Mouse (Mus musculus) embryonic facial prominence, embryonic 15.5 days (tissue): ENCODE measurements at regions not wholly inside any gene's neighbourhood (a gene's known extent, or its start where the extent isn't known, plus 50 kb on each side); places are given as distances from the start of the nearest gene placed in this dataset.
A peak's percentile ranks its signal among the peaks of the same experiment; 100 is the strongest.
"Not testable (repeated sequence)": the region's sequence is repeated elsewhere in the genome, so short reads cannot be mapped to it uniquely, and the experiment has no call there.

Experiments used
- ATAC-seq: fragments of 200-750 bp; cut with Nextera tagmentation; 2 replicates; pipeline ENCODE4 v1.8.0; 2017; ENCODE audit warnings: low read depth, moderate TSS enrichment; ENCODE audit not compliant: insufficient number of reproducible peaks, low FRiP score, low TSS enrichment
- H3K27ac ChIP-seq: fragments of 300-500 bp; sonication (generic); replicated peaks from 2 replicates; pipeline ENCODE4 v1.5.1; 2015; ENCODE audit warnings: mild to moderate bottlenecking, inconsistent platforms
- H3K27me3 ChIP-seq: fragments of 300-500 bp; sonication (generic); 2 replicates; pipeline ENCODE4 v1.6.1; 2015; ENCODE audit warnings: inconsistent platforms
- H3K36me3 ChIP-seq: fragments of 300-500 bp; sonication (generic); 2 replicates; pipeline ENCODE4 v1.6.1; 2015; ENCODE audit warnings: mild to moderate bottlenecking, inconsistent platforms
- H3K4me1 ChIP-seq: fragments of 300-500 bp; sonication (generic); 2 replicates; pipeline ENCODE4 v1.6.1; 2015; ENCODE audit warnings: inconsistent platforms
- H3K4me2 ChIP-seq: fragments of 300-500 bp; sonication (generic); replicated peaks from 2 replicates; pipeline ENCODE4 v1.6.1; 2015; ENCODE audit warnings: mild to moderate bottlenecking, inconsistent platforms
- H3K4me3 ChIP-seq: fragments of 300-500 bp; sonication (generic); replicated peaks from 2 replicates; pipeline ENCODE4 v1.5.1; 2015; ENCODE audit warnings: mild to moderate bottlenecking, inconsistent platforms
- H3K9ac ChIP-seq: fragments of 300-500 bp; sonication (generic); 2 replicates; pipeline ENCODE4 v1.6.1; 2015; ENCODE audit warnings: inconsistent platforms
- H3K9me3 ChIP-seq: fragments of 300-500 bp; sonication (generic); replicated peaks from 2 replicates; pipeline ENCODE4 v1.6.1; 2016; ENCODE audit warnings: inconsistent platforms
- whole genome bisulfite sequencing: fragments of 180-500 bp; shearing (Covaris S2); methylation state at CpG from one replicate; pipeline ENCODE4 v1.1.7; 2015; 5-methylcytosine and 5-hydroxymethylcytosine counted together

GRCm38 (mm10) chr16:89718921-89719320 lies 147.9 kb upstream of the Krtap11-1 start:
- H3K4me1 ChIP-seq: no peaks in the 10 kb centered on the region
- no peak for ATAC-seq
- no peak overlapping the region for H3K4me3 ChIP-seq
- no peaks in the 10 kb centered on the region for H3K36me3 ChIP-seq
- WGBS: 59% methylated on average over 3 of the region's 3 CpGs
- H3K27me3 ChIP-seq: no peaks in the 10 kb centered on the region
- no peak overlapping the region for H3K4me2 ChIP-seq
- no peaks in the 10 kb centered on the region for H3K9me3 ChIP-seq
- no peak overlapping the region for H3K27ac ChIP-seq
- H3K9ac ChIP-seq: no peak overlapping the region

GRCm38 (mm10) chr16:89715716-89716115 lies 144.7 kb upstream of the Krtap11-1 start:
- not testable (repeated sequence) for ATAC-seq, H3K27ac ChIP-seq, H3K9me3 ChIP-seq, H3K36me3 ChIP-seq, H3K4me1 ChIP-seq, H3K9ac ChIP-seq, H3K27me3 ChIP-seq, H3K4me3 ChIP-seq, H3K4me2 ChIP-seq
- WGBS: 88% methylated on average over 8 of the region's 8 CpGs

- H3K4me3 ChIP-seq: no peak overlapping the region
- no peak overlapping the region for H3K9ac ChIP-seq
- no peak for ATAC-seq
- no peaks in the 10 kb centered on the region for H3K4me1 ChIP-seq
- WGBS: 76% methylated on average over 6 of the region's 6 CpGs
- no peak overlapping the region for H3K4me2 ChIP-seq
- no peaks in the 10 kb centered on the region for H3K36me3 ChIP-seq
- no peaks in the 10 kb centered on the region for H3K27me3 ChIP-seq
- no peak overlapping the region for H3K27ac ChIP-seq
- no peaks in the 10 kb centered on the region for H3K9me3 ChIP-seq
Measured at GRCm38 (mm10) chr16:89704316-89704715, 133.3 kb upstream of the Krtap11-1 start.

GRCm38 (mm10) chr16:89703158-89703557 lies 132.2 kb upstream of the Krtap11-1 start:
- no peaks in the 10 kb centered on the region for H3K27me3 ChIP-seq
- WGBS: 72% methylated on average over 10 of the region's 10 CpGs
- H3K9ac ChIP-seq: no peak overlapping the region
- no peak for ATAC-seq
- no peak overlapping the region for H3K27ac ChIP-seq
- H3K4me3 ChIP-seq: no peak overlapping the region
- no peaks in the 10 kb centered on the region for H3K36me3 ChIP-seq
- no peak overlapping the region for H3K4me2 ChIP-seq
- H3K4me1 ChIP-seq: no peaks in the 10 kb centered on the region
- H3K9me3 ChIP-seq: no peaks in the 10 kb centered on the region

GRCm38 (mm10) chr16:89702406-89702805 lies 131.4 kb upstream of the Krtap11-1 start:
- no peak overlapping the region for H3K4me2 ChIP-seq
- 92% methylated on average over 2 of the region's 2 CpGs for WGBS
- no peak overlapping the region for H3K4me3 ChIP-seq
- H3K36me3 ChIP-seq: no peaks in the 10 kb centered on the region
- H3K27me3 ChIP-seq: no peaks in the 10 kb centered on the region
- no peak overlapping the region for H3K27ac ChIP-seq
- no peak overlapping the region for H3K9ac ChIP-seq
- no peaks in the 10 kb centered on the region for H3K9me3 ChIP-seq
- H3K4me1 ChIP-seq: no peaks in the 10 kb centered on the region
- 0 out of 2 replicates have a peak, but pooled peaks have one; percentile 15 for ATAC-seq

- H3K4me1 ChIP-seq: no peaks in the 10 kb centered on the region
- H3K9ac ChIP-seq: no peak overlapping the region
- no peaks in the 10 kb centered on the region for H3K9me3 ChIP-seq
- no peaks in the 10 kb centered on the region for H3K27me3 ChIP-seq
- H3K4me2 ChIP-seq: no peak overlapping the region
- no peak overlapping the region for H3K4me3 ChIP-seq
- no peaks in the 10 kb centered on the region for H3K36me3 ChIP-seq
- 88% methylated on average over 8 of the region's 8 CpGs for WGBS
- no peak overlapping the region for H3K27ac ChIP-seq
- ATAC-seq: no peak
Measured at GRCm38 (mm10) chr16:89701741-89702140, 130.8 kb upstream of the Krtap11-1 start.

- no peaks in the 10 kb centered on the region for H3K27me3 ChIP-seq
- 15% methylated on average over 2 of the region's 2 CpGs for WGBS
- H3K27ac ChIP-seq: no peak overlapping the region
- H3K36me3 ChIP-seq: no peaks in the 10 kb centered on the region
- H3K4me1 ChIP-seq: no peaks in the 10 kb centered on the region
- H3K9ac ChIP-seq: no peak overlapping the region
- no peak for ATAC-seq
- no peak overlapping the region for H3K4me2 ChIP-seq
- no peak overlapping the region for H3K4me3 ChIP-seq
- H3K9me3 ChIP-seq: no peaks in the 10 kb centered on the region
Measured at GRCm38 (mm10) chr16:89699710-89700109, 128.7 kb upstream of the Krtap11-1 start.

GRCm38 (mm10) chr16:89695833-89696232 lies 124.8 kb upstream of the Krtap11-1 start:
- 64% methylated on average over 4 of the region's 4 CpGs for WGBS
- Histone ChIP-seq H3K9ac (no peak overlapping the region), H3K36me3 (no peaks in the 10 kb centered on the region), H3K4me2 (no peak overlapping the region), H3K27ac (no peak overlapping the region), H3K9me3 (no peaks in the 10 kb centered on the region), H3K4me3 (no peak overlapping the region), H3K4me1 (no peaks in the 10 kb centered on the region), H3K27me3 (no peaks in the 10 kb centered on the region)
- ATAC-seq: no peak

GRCm38 (mm10) chr16:89695406-89695805 lies 124.4 kb upstream of the Krtap11-1 start:
- WGBS: 70% methylated on average over 7 of the region's 7 CpGs
- Histone ChIP-seq H3K9ac (no peak overlapping the region), H3K4me2 (no peak overlapping the region), H3K27ac (no peak overlapping the region), H3K27me3 (no peaks in the 10 kb centered on the region), H3K36me3 (no peaks in the 10 kb centered on the region), H3K4me3 (no peak overlapping the region), H3K4me1 (no peaks in the 10 kb centered on the region), H3K9me3 (no peaks in the 10 kb centered on the region)
- no peak for ATAC-seq

- Histone ChIP-seq H3K4me2 (no peak overlapping the region), H3K9ac (no peak overlapping the region), H3K27me3 (no peaks in the 10 kb centered on the region), H3K4me1 (no peaks in the 10 kb centered on the region), H3K9me3 (no peaks in the 10 kb centered on the region), H3K27ac (no peak overlapping the region), H3K4me3 (no peak overlapping the region), H3K36me3 (no peaks in the 10 kb centered on the region)
- ATAC-seq: no peak
- 87% methylated on average over 10 of the region's 10 CpGs for WGBS
Measured at GRCm38 (mm10) chr16:89693321-89693720, 122.3 kb upstream of the Krtap11-1 start.

- Histone ChIP-seq H3K27me3 (no peaks in the 10 kb centered on the region), H3K27ac (no peak overlapping the region), H3K9ac (no peak overlapping the region), H3K4me1 (no peaks in the 10 kb centered on the region), H3K4me3 (no peak overlapping the region), H3K9me3 (no peaks in the 10 kb centered on the region), H3K36me3 (no peaks in the 10 kb centered on the region), H3K4me2 (no peak overlapping the region)
- no peak for ATAC-seq
- 92% methylated on average over 6 of the region's 6 CpGs for WGBS
Measured at GRCm38 (mm10) chr16:89679438-89679837, 108.5 kb upstream of the Krtap11-1 start.

- no peaks in the 10 kb centered on the region for H3K27me3 ChIP-seq
- H3K9me3 ChIP-seq: no peaks in the 10 kb centered on the region
- H3K4me3 ChIP-seq: no peak overlapping the region
- 49% methylated on average over 6 of the region's 6 CpGs for WGBS
- H3K4me1 ChIP-seq: no peaks in the 10 kb centered on the region
- ATAC-seq: no peak
- no peak overlapping the region for H3K27ac ChIP-seq
- no peak overlapping the region for H3K9ac ChIP-seq
- no peak overlapping the region for H3K4me2 ChIP-seq
- H3K36me3 ChIP-seq: no peaks in the 10 kb centered on the region
Measured at GRCm38 (mm10) chr16:89678446-89679015, 107.5 kb upstream of the Krtap11-1 start.
